12 mouse cellular contexts compared by ENCODE assay signal in the genomic region with DNA sequence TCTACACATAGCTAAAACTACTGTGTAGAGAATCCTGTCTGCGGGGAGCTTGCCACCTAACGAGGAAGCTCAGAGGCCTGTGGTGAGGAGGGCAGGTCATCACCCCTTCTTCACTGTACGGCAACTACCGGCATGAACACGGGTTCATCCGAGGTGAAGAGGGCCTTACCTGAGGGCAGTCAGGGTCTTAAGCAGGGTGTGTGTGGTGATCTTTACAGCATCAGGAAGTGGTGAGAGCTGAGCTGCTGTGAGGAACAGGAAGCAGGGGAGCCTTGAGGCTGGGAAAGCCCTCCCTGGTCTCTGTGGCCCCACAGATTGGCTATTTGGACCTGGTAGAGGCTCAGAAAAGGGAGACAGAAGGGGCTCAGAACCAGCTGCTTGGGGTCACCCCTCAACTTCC. TPM values are rescaled to one million over a fixed set of nuclear protein-coding genes. Genes with fewer than 3 reads are reported as not detected.
DNase-seq lines count a peak whose midpoint lies in the region; ATAC-seq and TF ChIP-seq lines count a peak whose summit lies in the region.
"Had no signal": no experiment of that assay in that cellular context is flagged by ENCODE, and none has a peak within 500 bp of the region (broad histone marks: within the 10 kb centered on the region; RNA-seq: fewer than 3 reads in every experiment).

No protein-coding gene starts in this region.

- 80% methylated on average over 6 of the region's 6 CpGs for WGBS in forebrain, embryonic 16.5 days
- 93% methylated on average over 6 of the region's 6 CpGs for WGBS in cerebellum, adult 2 months
- 88% methylated on average over 6 of the region's 6 CpGs for WGBS in forebrain, embryonic 11.5 days

- H3K9me3 ChIP-seq in forebrain, embryonic 16.5 days (ENCODE audit: control insufficient read depth, low read length), result no peaks in the 10 kb centered on the region
- no peaks in the 10 kb centered on the region for H3K9me3 ChIP-seq in forebrain, embryonic 11.5 days (ENCODE audit: control insufficient read depth, low read length)

- no peaks in the 10 kb centered on the region for H3K36me3 ChIP-seq in forebrain, embryonic 16.5 days (ENCODE audit: control insufficient read depth, insufficient read depth)
- no peaks in the 10 kb centered on the region for H3K36me3 ChIP-seq in forebrain, embryonic 11.5 days (ENCODE audit: control insufficient read depth, insufficient read depth, low read length)

- H3K9ac ChIP-seq in forebrain, embryonic 16.5 days (replicated peaks; ENCODE audit: low read depth, low read length), result no peak overlapping the region
- H3K9ac ChIP-seq in forebrain, embryonic 11.5 days (ENCODE audit: low read length), result no peak overlapping the region

- no peak for TF ChIP-seq POLR2A in cerebellum, adult 2 months (IDR thresholded peaks at IDR 0.05; ENCODE audit: borderline replicate concordance, insufficient read depth, low read length)

- H3K4me3 ChIP-seq in forebrain, embryonic 16.5 days (replicated peaks; ENCODE audit: low read length), result no peak overlapping the region
- H3K4me3 ChIP-seq in cerebellum, adult 2 months (replicated peaks; ENCODE audit: insufficient read depth, low read depth, low read length), result no peak overlapping the region
- H3K4me3 ChIP-seq in forebrain, embryonic 11.5 days (ENCODE audit: low read depth, low read length), result no peak overlapping the region
- H3K4me3 ChIP-seq: gastrocnemius, adult 2 months had no signal

- no peak for TF ChIP-seq CTCF in cerebellum, adult 2 months (IDR thresholded peaks at IDR 0.05; ENCODE audit: borderline replicate concordance, insufficient read depth, low read depth, low read length)

- no peaks in the 10 kb centered on the region for H3K4me1 ChIP-seq in forebrain, embryonic 16.5 days (replicated peaks; ENCODE audit: control insufficient read depth, insufficient read depth, low read length)
- H3K4me1 ChIP-seq in cerebellum, adult 2 months (ENCODE audit: control insufficient read depth, insufficient read depth, low read length), result peaks cover 3% of the 10 kb centered on the region; the same call in 1 of the 2 replicates
- no peaks in the 10 kb centered on the region for H3K4me1 ChIP-seq in forebrain, embryonic 11.5 days (replicated peaks; ENCODE audit: control insufficient read depth, insufficient read depth, low read length)

- no peak overlapping the region for H3K27ac ChIP-seq in forebrain, embryonic 16.5 days (ENCODE audit: low read length)
- no peak overlapping the region for H3K27ac ChIP-seq in cerebellum, adult 2 months (ENCODE audit: insufficient read depth, low read length)
- H3K27ac ChIP-seq in forebrain, embryonic 11.5 days (ENCODE audit: low read depth, low read length), result no peak overlapping the region
- H3K27ac ChIP-seq: gastrocnemius, adult 2 months; macrophage had no signal

- peak; percentile 90 for ATAC-seq in activated CD4-positive, CD25-positive, alpha-beta regulatory T cell, adult 4 months
- ATAC-seq in megakaryocyte, adult 5-6 weeks (ENCODE audit: poor library complexity, severe bottlenecking), result peak; percentile 61
- no peak for ATAC-seq in forebrain, embryonic 16.5 days
- no peak for ATAC-seq in forebrain, embryonic 11.5 days (replicated peaks; ENCODE audit: low FRiP score)

- DNase-seq in lung, postnatal 25 days (ENCODE audit: low spot score), result peak; percentile 28
- no peak for DNase-seq in lung, postnatal 14 days
- DNase-seq in thymus, postnatal 10 days (ENCODE audit: low spot score in 2 of 2), result peak; percentile 48 to 57
- no peak for DNase-seq in cerebellum, adult 2 months
- no peak for DNase-seq in forebrain, embryonic 11.5 days (ENCODE audit: low spot score)
- DNase-seq: gastrocnemius, adult 2 months; heart, postnatal 14 days; kidney, adult 8-10 months had no signal

- no peak overlapping the region for H3K4me2 ChIP-seq in forebrain, embryonic 16.5 days (ENCODE audit: low read length)
- H3K4me2 ChIP-seq in forebrain, embryonic 11.5 days (ENCODE audit: low read depth, low read length, severe bottlenecking), result no peak overlapping the region

- H3K27me3 ChIP-seq in forebrain, embryonic 16.5 days (replicated peaks; ENCODE audit: control insufficient read depth, insufficient read depth, low read length), result no peaks in the 10 kb centered on the region
- no peaks in the 10 kb centered on the region for H3K27me3 ChIP-seq in cerebellum, adult 2 months (ENCODE audit: control insufficient read depth, insufficient read depth, low read length)
- H3K27me3 ChIP-seq in forebrain, embryonic 11.5 days (ENCODE audit: control insufficient read depth, insufficient read depth, low read length), result no peaks in the 10 kb centered on the region

RNA-seq across cellular contexts. Expression of gene Asprv1, which starts 20.5 kb away (rescaled TPM):
- polyA plus RNA-seq in activated CD4-positive, CD25-positive, alpha-beta regulatory T cell, adult 4 months (2017; shearing (Covaris generic)), result under 1 TPM; 0.29 to 0.31 TPM
- 13.5 and 16.8 TPM in 2 replicates for total RNA-seq in megakaryocyte, adult 5-6 weeks (2015)
- 12.1 and 19.1 TPM in 2 replicates for total RNA-seq in megakaryocyte, adult 5-6 weeks (2017)
- 0.92 and 1.6 TPM in 2 replicates for polyA plus RNA-seq in forebrain, embryonic 16.5 days (2015; fragmentation: Nextera tagmentation; extraction: Ambion mirVana)
- 2.1 and 2.5 TPM in 2 replicates for polyA plus RNA-seq in cerebellum, adult 2 months (2012; rRNA removed)
- 0.35 and 0.59 TPM in 2 replicates for polyA plus RNA-seq in forebrain, embryonic 11.5 days (2014; fragmentation: Nextera tagmentation; extraction: Ambion mirVana)
- total RNA-seq: gastrocnemius, adult 2 months had no signal

Comparison
In these comparisons a context has a peak if more than half of its experiments do, and no peak if none do; other contexts are left out.
1. DNase-seq: peak in lung, postnatal 25 days (single experiment) and thymus, postnatal 10 days (2 of 2); none in lung, postnatal 14 days (single experiment), cerebellum, adult 2 months (0 of 2) and forebrain, embryonic 11.5 days (single experiment).
2. ATAC-seq: peak in activated CD4-positive, CD25-positive, alpha-beta regulatory T cell, adult 4 months (single experiment) and megakaryocyte, adult 5-6 weeks (single experiment); none in forebrain, embryonic 16.5 days (single experiment) and forebrain, embryonic 11.5 days (single experiment).